Mouse (Mus musculus) small intestine, adult 10 weeks (tissue): ENCODE data around the gene Olfr651. TPM values are rescaled to one million over a fixed set of nuclear protein-coding genes. Genes with fewer than 3 reads are reported as not detected.

Experiments
- polyA plus RNA-seq: library from polyadenylated mRNA; stranded (reverse); fragments of 350-450 nt; fragmentation: Illumina TruSeq; extraction: RNeasy Lipid Tissue Mini Kit (QIAGEN cat#74804); gene quantifications from one replicate; pipeline ENCODE4 v1.2.3, GENCODE M21; 2014; ENCODE audit warnings: low replicate concordance

Gene Olfr651
- polyA plus RNA-seq: not detected

DNA sequence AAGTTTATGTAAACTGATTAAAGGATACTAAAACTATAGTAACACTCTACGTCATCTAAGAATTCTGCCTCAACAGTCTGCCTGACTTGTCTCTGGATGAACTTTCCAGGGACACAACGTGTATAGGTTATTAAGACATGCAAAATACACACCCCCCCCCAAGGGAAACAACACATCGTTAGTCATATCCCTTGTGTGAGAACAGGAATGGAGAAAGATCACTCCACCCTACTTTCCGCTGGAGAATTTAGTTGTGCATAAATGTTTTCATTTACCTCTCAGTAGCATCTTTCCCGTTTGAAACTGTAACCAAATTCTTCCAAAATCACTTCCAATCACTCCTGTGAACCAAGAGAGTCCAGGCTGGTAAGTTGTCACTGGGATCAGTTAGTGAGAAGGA lies at the start of gene Olfr651:
TSS of gene Olfr651 (plus strand) at position 301 of the 400 bp plus-strand sequence.

DNA sequence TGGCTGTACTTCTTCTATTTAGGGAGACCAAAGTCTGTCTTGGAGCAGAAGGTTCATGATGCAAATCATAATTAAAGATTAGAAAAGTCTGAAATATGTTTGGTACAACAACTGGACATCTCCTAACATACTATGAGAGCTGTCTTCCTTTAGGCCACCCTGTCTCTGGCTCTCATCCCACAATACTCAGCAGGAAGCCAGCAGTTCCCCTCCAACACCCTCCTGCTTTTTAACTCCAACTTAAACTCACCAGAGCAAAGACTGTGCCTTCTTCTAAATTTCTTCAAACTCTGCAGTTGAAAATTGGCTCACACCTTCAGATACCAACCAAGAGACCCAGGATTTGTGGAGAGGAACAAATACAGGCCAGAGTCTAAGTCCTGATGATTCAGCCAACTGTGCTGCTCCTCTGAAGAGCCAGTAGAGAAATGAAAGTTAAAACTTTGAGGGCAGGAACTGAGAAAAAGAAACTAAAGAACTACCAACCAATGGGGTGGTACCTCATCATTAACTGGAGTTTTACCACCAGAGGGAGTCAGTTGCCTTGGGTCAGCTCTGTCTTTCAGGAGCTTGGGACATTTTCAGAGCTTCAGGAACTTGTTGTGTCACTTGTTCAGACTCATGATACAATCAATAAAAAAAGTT lies 42.4 kb upstream of the Olfr651 start, which contains the start of gene Trim30d:
TSS of gene Trim30d (minus strand) at position 429 of the 645 bp plus-strand sequence.

DNA sequence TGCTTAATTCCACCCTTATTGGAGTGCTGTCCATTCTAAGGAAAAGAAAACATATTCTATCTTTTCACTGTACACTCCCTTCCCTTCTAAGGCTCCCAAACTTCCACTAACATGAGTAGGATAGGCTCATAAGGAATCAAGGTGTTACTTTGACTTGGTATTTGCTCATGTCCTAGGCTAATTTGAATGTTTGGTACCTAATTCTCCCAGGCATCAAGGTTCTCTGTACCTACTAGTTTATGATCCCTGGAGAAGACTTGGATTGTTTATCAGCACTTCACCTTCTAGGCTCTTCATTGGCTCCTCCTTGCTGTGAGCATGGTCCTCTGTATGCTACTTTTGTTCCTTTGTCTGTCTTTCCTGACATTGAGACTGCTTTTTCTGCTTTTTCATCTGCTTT lies 10.7 kb downstream of the Olfr651 start, which contains the start of gene Olfr652:
TSS of gene Olfr652 (plus strand) at position 301 of the 400 bp plus-strand sequence.

DNA sequence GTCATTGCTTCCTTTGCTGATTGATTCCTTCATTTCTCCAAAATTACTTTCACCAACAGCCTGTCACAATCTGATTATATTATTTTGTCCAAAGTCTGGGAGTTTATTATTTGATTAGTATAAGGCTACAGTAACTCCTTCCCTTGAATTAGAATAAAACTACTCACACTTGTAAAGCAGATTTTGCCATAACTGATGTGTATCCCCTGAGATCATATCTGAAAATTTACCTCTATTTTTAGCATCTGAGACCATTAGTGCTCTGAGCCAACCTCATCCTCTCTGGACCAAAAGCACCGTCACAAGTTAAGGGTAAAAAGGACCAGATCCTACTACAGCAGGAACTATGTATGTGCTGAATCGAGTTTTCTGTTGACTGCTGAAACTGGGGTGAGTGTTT lies 27.1 kb downstream of the Olfr651 start, which contains the start of gene Olfr653:
TSS of gene Olfr653 (plus strand) at position 301 of the 400 bp plus-strand sequence.

DNA sequence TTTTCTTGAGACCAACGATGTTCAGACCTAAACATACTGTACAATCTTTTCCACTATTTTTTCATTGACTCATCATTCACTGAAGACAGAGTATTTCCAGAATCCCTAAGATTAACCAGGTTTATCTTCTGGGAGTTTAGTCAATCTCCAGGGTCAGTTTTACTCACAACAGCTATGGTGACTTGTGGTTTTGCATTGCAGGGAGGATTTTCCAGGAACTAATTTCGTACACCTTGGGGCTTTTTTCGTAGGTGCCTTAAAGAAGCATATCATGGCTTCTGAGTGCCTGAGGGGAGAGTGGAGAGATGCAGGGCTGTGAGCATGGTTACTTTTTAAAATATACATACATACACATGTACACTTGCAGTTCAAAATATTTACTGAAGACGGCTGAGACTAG lies 36.8 kb downstream of the Olfr651 start, which contains the start of gene Olfr654:
TSS of gene Olfr654 (plus strand) at position 301 of the 400 bp plus-strand sequence.

DNA sequence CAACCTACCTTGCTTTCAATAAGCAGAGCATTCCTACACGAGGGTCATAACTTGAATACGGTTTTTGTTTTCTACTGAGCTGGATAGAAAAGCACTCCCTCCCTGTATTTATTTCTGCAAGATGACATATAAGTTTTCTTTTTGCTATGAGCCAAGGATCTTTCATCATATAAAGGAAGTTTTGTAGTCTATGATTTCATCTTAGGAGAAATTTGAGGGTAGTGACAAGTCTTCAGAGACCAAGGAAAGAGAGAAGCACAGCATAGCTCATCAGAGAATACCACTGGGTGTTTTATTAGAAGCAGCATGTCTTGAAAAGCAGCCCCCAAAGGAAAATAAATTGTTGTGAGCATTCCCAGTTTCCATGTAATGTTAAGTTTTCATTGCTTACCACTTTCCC lies 51.7 kb downstream of the Olfr651 start, which contains the start of gene Olfr655:
TSS of gene Olfr655 (minus strand) at position 101 of the 400 bp plus-strand sequence.

Other genes starting within 250 kb of the Olfr651 start
- 70.7 TPM for gene Trim12a, start 234.7 kb upstream of the Olfr651 start, polyA plus RNA-seq
- gene Trim34b, start 220.7 kb upstream of the Olfr651 start, polyA plus RNA-seq: not detected
- gene Trim12c, start 196.8 kb upstream of the Olfr651 start, polyA plus RNA-seq: 86.4 TPM
- 1.3 TPM for gene Trim30b, start 180.2 kb upstream of the Olfr651 start, polyA plus RNA-seq
- gene Trim30c, start 149.3 kb upstream of the Olfr651 start, polyA plus RNA-seq: 1.4 TPM
- gene Trim30a, start 84.9 kb upstream of the Olfr651 start, polyA plus RNA-seq: 56.4 TPM
- gene Trim30d, start 42.3 kb upstream of the Olfr651 start, polyA plus RNA-seq: 390 TPM
- not detected for gene Olfr652, start 10.8 kb downstream of the Olfr651 start, polyA plus RNA-seq
- gene Olfr653, start 27.2 kb downstream of the Olfr651 start, polyA plus RNA-seq: not detected
- not detected for gene Olfr654, start 36.9 kb downstream of the Olfr651 start, polyA plus RNA-seq
- gene Olfr655, start 51.6 kb downstream of the Olfr651 start, polyA plus RNA-seq: not detected
- not detected for gene Olfr656, start 63.8 kb downstream of the Olfr651 start, polyA plus RNA-seq
- not detected for gene Olfr657, start 74.7 kb downstream of the Olfr651 start, polyA plus RNA-seq
- 0.15 TPM for gene Olfr658, start 97.2 kb downstream of the Olfr651 start, polyA plus RNA-seq
- gene Olfr659, start 116.6 kb downstream of the Olfr651 start, polyA plus RNA-seq: not detected
- gene Olfr661, start 136.4 kb downstream of the Olfr651 start, polyA plus RNA-seq: not detected
- not detected for gene Usp17le, start 227.3 kb downstream of the Olfr651 start, polyA plus RNA-seq